Mouse (Mus musculus): Measurements from ENCODE around the gene Zfp800. TPM values are rescaled to one million over a fixed set of nuclear protein-coding genes. Genes with fewer than 3 reads are reported as not detected.

Gene Zfp800
- polyA plus RNA-seq, 1 experiment from 2014 or later: 11.7 TPM

GRCm38 (mm10) chr6:28381983-28382382 lies 15.8 kb downstream of the Zfp800 start:
- H3K9me3 ChIP-seq: no peaks in the 10 kb centered on the region
- no peak overlapping the region for H3K4me3 ChIP-seq
- H3K36me3 ChIP-seq: no peaks in the 10 kb centered on the region
- no peak overlapping the region for H3K27ac ChIP-seq
- no peak for DNase-seq (ENCODE audit: low spot score)
- H3K4me1 ChIP-seq: no peaks in the 10 kb centered on the region
- no peaks in the 10 kb centered on the region for H3K27me3 ChIP-seq (ENCODE audit: insufficient read depth, poor library complexity, severe bottlenecking)
- WGBS: 53% methylated on average over 4 of the region's 4 CpGs

DNA sequence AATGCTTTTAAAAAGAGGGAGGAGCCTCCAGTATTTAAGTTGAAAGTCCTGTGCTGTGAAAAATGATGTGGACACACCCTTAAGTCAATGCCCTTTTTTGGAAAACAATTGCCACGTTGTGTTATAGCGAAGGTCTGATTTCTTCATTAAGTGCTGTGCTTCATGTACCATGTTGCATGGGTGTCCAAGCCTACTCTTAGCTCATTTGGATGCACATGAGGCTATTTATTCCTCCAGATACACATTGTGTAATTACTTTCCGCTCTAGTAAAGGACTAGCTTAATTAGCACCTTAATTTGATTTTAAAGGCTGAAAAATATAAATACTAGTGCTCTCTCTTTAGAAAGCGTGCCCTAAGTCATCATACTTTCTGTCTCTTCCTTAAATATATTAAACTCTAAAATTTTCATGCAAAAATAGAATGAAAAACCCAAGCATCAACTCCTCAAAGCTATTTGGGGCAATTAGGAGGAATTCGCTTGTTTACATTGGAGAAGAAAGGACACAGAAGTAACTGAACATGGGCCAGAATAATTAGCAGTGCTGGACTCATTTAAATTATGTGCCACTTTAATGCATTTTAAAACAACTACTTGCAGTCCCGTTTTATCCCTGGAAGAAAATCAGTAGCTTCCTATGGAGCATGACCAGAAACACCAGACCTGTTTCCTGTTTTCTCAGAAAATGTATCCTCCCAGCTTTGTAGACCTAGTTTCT lies 27.7 kb downstream of the Zfp800 start:
- no peak overlapping the region for H3K4me3 ChIP-seq
- H3K9me3 ChIP-seq: no peaks in the 10 kb centered on the region
- no peaks in the 10 kb centered on the region for H3K27me3 ChIP-seq (ENCODE audit: insufficient read depth, poor library complexity, severe bottlenecking)
- H3K27ac ChIP-seq: no peak overlapping the region
- no peaks in the 10 kb centered on the region for H3K36me3 ChIP-seq
- DNase-seq (ENCODE audit: low spot score): no peak
- H3K4me1 ChIP-seq: no peaks in the 10 kb centered on the region
- WGBS: 79% methylated on average over 6 of the region's 6 CpGs

DNA sequence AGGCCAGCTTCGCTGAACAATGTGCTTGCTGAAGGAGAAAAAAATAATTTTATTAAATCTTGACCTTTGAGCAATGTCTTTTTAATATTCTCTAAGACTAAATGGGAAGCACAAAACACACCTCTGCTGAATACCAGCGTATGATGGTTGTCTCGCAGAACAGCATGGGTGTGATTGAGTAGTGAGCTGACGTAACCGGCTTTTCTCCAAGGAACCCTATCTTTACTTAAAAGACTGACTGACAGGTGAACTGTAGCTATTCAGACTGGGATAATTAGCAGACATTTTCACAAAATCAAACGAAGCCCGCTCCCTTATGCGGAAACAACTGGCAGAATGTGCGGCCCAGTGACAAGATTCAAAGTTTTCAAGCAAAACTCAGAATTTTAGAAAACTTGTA lies 30.2 kb downstream of the Zfp800 start:
- no peak overlapping the region for H3K27ac ChIP-seq
- H3K27me3 ChIP-seq (ENCODE audit: insufficient read depth, poor library complexity, severe bottlenecking): no peaks in the 10 kb centered on the region
- 88% methylated on average over 9 of the region's 9 CpGs for WGBS
- no peaks in the 10 kb centered on the region for H3K9me3 ChIP-seq
- DNase-seq (ENCODE audit: low spot score): no peak
- no peaks in the 10 kb centered on the region for H3K36me3 ChIP-seq
- H3K4me3 ChIP-seq: no peak overlapping the region
- H3K4me1 ChIP-seq: no peaks in the 10 kb centered on the region

GRCm38 (mm10) chr6:28351066-28351465 lies 46.7 kb downstream of the Zfp800 start:
- H3K36me3 ChIP-seq: no peaks in the 10 kb centered on the region
- no peaks in the 10 kb centered on the region for H3K4me1 ChIP-seq
- H3K27me3 ChIP-seq (ENCODE audit: insufficient read depth, poor library complexity, severe bottlenecking): no peaks in the 10 kb centered on the region
- WGBS: 75% methylated on average over 3 of the region's 3 CpGs
- no peak overlapping the region for H3K4me3 ChIP-seq
- H3K9me3 ChIP-seq: no peaks in the 10 kb centered on the region
- DNase-seq (ENCODE audit: low spot score): no peak
- no peak overlapping the region for H3K27ac ChIP-seq

- Histone ChIP-seq H3K27me3 (ENCODE audit: insufficient read depth, poor library complexity, severe bottlenecking) (no peaks in the 10 kb centered on the region), H3K4me1 (no peaks in the 10 kb centered on the region), H3K27ac (no peak overlapping the region), H3K36me3 (no peaks in the 10 kb centered on the region), H3K9me3 (no peaks in the 10 kb centered on the region), H3K4me3 (no peak overlapping the region)
- no peak for DNase-seq (ENCODE audit: low spot score)
These were observed 52.1 kb downstream of the Zfp800 start for GRCm38 (mm10) chr6:28345677-28346076.

- Histone ChIP-seq H3K36me3 (no peaks in the 10 kb centered on the region), H3K4me1 (no peaks in the 10 kb centered on the region), H3K27ac (no peak overlapping the region), H3K4me3 (no peak overlapping the region), H3K9me3 (no peaks in the 10 kb centered on the region), H3K27me3 (ENCODE audit: insufficient read depth, poor library complexity, severe bottlenecking) (no peaks in the 10 kb centered on the region)
- no peak for DNase-seq (ENCODE audit: low spot score)
- 52% methylated on average over 7 of the region's 7 CpGs for WGBS
These were observed 52.6 kb downstream of the Zfp800 start for GRCm38 (mm10) chr6:28345181-28345580.

GRCm38 (mm10) chr6:28342863-28343262 lies 54.9 kb downstream of the Zfp800 start:
- Histone ChIP-seq H3K9me3 (no peaks in the 10 kb centered on the region), H3K4me3 (no peak overlapping the region), H3K4me1 (no peaks in the 10 kb centered on the region), H3K27ac (no peak overlapping the region), H3K27me3 (ENCODE audit: insufficient read depth, poor library complexity, severe bottlenecking) (no peaks in the 10 kb centered on the region), H3K36me3 (no peaks in the 10 kb centered on the region)
- 76% methylated on average over 5 of the region's 5 CpGs for WGBS
- DNase-seq (ENCODE audit: low spot score): no peak

- H3K4me3 ChIP-seq: no peak overlapping the region
- H3K9me3 ChIP-seq: no peaks in the 10 kb centered on the region
- no peaks in the 10 kb centered on the region for H3K36me3 ChIP-seq
- H3K27ac ChIP-seq: no peak overlapping the region
- DNase-seq (ENCODE audit: low spot score): no peak
- no peaks in the 10 kb centered on the region for H3K4me1 ChIP-seq
- no peaks in the 10 kb centered on the region for H3K27me3 ChIP-seq (ENCODE audit: insufficient read depth, poor library complexity, severe bottlenecking)
- 82% methylated on average over 4 of the region's 4 CpGs for WGBS
These were observed 56.6 kb downstream of the Zfp800 start for GRCm38 (mm10) chr6:28341174-28341573.

- no peaks in the 10 kb centered on the region for H3K27me3 ChIP-seq (ENCODE audit: insufficient read depth, poor library complexity, severe bottlenecking)
- H3K9me3 ChIP-seq: no peaks in the 10 kb centered on the region
- no peaks in the 10 kb centered on the region for H3K4me1 ChIP-seq
- H3K27ac ChIP-seq: no peak overlapping the region
- DNase-seq (ENCODE audit: low spot score): no peak
- H3K4me3 ChIP-seq: no peak overlapping the region
- no peaks in the 10 kb centered on the region for H3K36me3 ChIP-seq
- WGBS: 85% methylated on average over 5 of the region's 5 CpGs
These were observed 58.4 kb downstream of the Zfp800 start for GRCm38 (mm10) chr6:28339410-28339809.

DNA sequence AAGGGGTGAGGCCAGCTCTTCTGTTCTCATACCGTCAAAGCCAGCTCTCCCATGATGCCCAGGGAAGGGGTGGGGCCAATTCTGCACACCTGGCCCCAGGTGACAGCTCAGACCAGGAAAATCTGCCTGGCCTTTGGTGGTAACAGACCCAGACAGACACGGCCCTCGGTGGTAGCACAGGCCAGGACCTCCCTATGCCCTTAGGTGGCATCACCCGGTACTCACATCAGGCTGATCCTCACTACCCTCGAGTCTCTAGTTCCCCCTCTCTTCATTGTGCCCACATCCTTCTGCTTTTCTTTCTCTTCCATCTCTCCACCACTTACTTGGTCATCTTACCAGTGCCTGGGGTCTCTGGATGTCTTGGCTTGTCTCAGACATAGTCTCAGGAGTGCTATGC lies 64.1 kb downstream of the Zfp800 start:
- DNase-seq (ENCODE audit: low spot score): no peak
- Histone ChIP-seq H3K36me3 (no peaks in the 10 kb centered on the region), H3K27ac (no peak overlapping the region), H3K9me3 (no peaks in the 10 kb centered on the region), H3K4me1 (no peaks in the 10 kb centered on the region), H3K27me3 (ENCODE audit: insufficient read depth, poor library complexity, severe bottlenecking) (no peaks in the 10 kb centered on the region), H3K4me3 (no peak overlapping the region)
- WGBS: 82% methylated on average over 5 of the region's 5 CpGs

DNA sequence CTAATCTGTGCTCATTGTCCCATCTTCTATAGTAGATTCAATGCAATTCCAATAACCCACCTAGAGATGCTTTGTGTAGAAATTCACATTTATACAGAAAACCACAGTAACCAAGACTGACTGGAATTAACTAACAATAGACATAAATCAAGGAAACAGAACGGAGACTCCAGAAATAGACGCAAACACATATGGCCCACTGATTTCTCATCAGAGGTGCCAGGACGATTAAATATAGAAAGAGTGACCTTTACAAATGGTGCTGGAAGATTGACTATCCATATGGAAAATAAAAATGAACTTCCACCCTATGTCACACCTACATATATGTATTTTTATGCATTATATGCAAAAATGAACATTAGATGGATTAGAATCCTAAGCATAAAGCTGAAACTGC lies 65.3 kb downstream of the Zfp800 start:
- Histone ChIP-seq H3K9me3 (no peaks in the 10 kb centered on the region), H3K4me3 (no peak overlapping the region), H3K4me1 (no peaks in the 10 kb centered on the region), H3K36me3 (no peaks in the 10 kb centered on the region), H3K27me3 (ENCODE audit: insufficient read depth, poor library complexity, severe bottlenecking) (no peaks in the 10 kb centered on the region), H3K27ac (no peak overlapping the region)
- 86% methylated on average over 3 of the region's 3 CpGs for WGBS
- DNase-seq (ENCODE audit: low spot score): no peak

DNA sequence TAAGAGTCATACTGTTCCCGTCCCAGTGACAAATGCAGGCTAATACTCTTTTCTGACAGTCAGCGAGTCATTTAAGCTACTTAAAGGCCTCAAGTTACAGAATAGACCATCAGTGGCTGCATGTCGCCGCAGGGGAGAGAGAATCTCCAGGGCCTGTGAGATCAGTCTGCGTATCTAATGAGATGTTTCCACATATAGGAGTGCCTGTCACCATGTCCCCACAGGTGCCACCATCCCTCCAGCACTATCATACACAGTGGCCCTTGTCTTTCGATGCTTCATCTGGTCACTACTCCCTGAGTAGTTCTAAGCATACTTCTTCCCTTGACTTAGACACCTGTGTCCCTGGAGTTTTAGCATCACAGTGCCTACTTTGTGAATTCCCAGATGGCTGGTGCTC lies 68.0 kb downstream of the Zfp800 start:
- 54% methylated on average over 6 of the region's 6 CpGs for WGBS

DNA sequence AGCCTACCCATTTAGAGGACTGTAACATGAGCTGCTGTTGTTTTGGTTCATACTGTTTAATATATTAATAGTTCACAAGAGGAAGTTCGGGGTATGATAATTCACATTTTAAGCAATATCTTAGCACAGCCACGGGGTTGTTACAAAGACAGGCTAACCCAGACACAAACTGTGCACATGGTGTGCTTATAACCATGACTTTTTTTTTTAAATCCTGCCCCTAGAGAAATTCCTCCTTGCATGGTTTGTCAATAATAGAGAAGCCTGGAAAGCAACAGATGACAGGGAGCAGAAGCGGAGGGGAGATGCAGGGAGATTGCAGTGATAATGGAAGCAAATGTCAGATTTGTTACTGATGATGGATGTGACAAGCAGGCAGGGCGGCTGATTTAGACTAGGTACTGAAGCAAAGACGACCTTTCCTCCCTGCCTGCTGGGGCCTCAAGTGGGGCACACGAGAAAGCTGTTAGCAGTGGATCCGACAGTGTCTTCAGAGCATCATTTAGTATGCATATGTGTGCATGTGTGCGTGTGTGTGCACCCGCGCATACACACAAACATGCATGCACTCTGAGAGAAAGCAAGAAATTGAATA lies 68.7 kb downstream of the Zfp800 start:
- Histone ChIP-seq H3K36me3 (no peaks in the 10 kb centered on the region), H3K27me3 (ENCODE audit: insufficient read depth, poor library complexity, severe bottlenecking) (no peaks in the 10 kb centered on the region), H3K4me3 (no peak overlapping the region), H3K27ac (no peak overlapping the region), H3K4me1 (no peaks in the 10 kb centered on the region), H3K9me3 (no peaks in the 10 kb centered on the region)
- DNase-seq (ENCODE audit: low spot score): no peak
- WGBS: 67% methylated on average over 10 of the region's 10 CpGs

More for the DNA sequence above, 68.0 kb downstream of the Zfp800 start:
- Histone ChIP-seq H3K4me1 (no peaks in the 10 kb centered on the region), H3K27me3 (ENCODE audit: insufficient read depth, poor library complexity, severe bottlenecking) (no peaks in the 10 kb centered on the region), H3K27ac (no peak overlapping the region), H3K36me3 (no peaks in the 10 kb centered on the region), H3K9me3 (no peaks in the 10 kb centered on the region), H3K4me3 (no peak overlapping the region)
- no peak for DNase-seq (ENCODE audit: low spot score)

- no peak for DNase-seq (ENCODE audit: low spot score)
- no peaks in the 10 kb centered on the region for H3K36me3 ChIP-seq
- H3K27ac ChIP-seq: no peak overlapping the region
- no peak overlapping the region for H3K4me3 ChIP-seq
- H3K27me3 ChIP-seq (ENCODE audit: insufficient read depth, poor library complexity, severe bottlenecking): no peaks in the 10 kb centered on the region
- H3K4me1 ChIP-seq: no peaks in the 10 kb centered on the region
- no peaks in the 10 kb centered on the region for H3K9me3 ChIP-seq
- WGBS: 72% methylated on average over 3 of the region's 3 CpGs
These were observed 71.1 kb downstream of the Zfp800 start for GRCm38 (mm10) chr6:28326720-28327119.
